Mouse (Mus musculus) C2C12 (cell line): ENCODE measurements around the gene Hcn2. TPM values are rescaled to one million over a fixed set of nuclear protein-coding genes. Genes with fewer than 3 reads are reported as not detected.

Experiments used
- H3K27me3 ChIP-seq: one replicate; pipeline ENCODE4 v1.6.1; 2011; ENCODE audit not compliant: control insufficient read depth, insufficient read depth, insufficient read length
- H3K36me3 ChIP-seq: one replicate; pipeline ENCODE4 v1.6.1; 2011; ENCODE audit not compliant: control insufficient read depth, insufficient read depth
- H3K4me3 ChIP-seq: one replicate; pipeline ENCODE4 v1.5.1; 2011; ENCODE audit warnings: mild to moderate bottlenecking, control low read depth; ENCODE audit not compliant: poor library complexity, insufficient read depth, severe bottlenecking
- H3K79me2 ChIP-seq: one replicate; pipeline ENCODE4 v1.6.1; 2011; ENCODE audit not compliant: control insufficient read depth, insufficient read depth
- H3K79me3 ChIP-seq: one replicate; pipeline ENCODE4 v1.6.1; 2011; ENCODE audit warnings: low read depth, control low read depth
- H3ac ChIP-seq: one replicate; pipeline ENCODE3; 2011; ENCODE audit warnings: low read depth; ENCODE audit not compliant: control insufficient read depth, insufficient read length
- CEBPB ChIP-seq: IDR thresholded peaks from one replicate; pipeline ENCODE4 v1.6.1; 2011; ENCODE audit warnings: low read depth, mild to moderate bottlenecking, control low read depth, moderate library complexity
- CTCF ChIP-seq: IDR thresholded peaks from one replicate; pipeline ENCODE4 v1.5.1; 2011; ENCODE audit not compliant: control insufficient read depth, insufficient read depth, insufficient read length
- FOSL1 ChIP-seq: IDR thresholded peaks from one replicate; pipeline ENCODE4 v1.8.0; 2011; ENCODE audit warnings: mild to moderate bottlenecking, low read length; ENCODE audit not compliant: poor library complexity, insufficient read depth, severe bottlenecking
- MAX ChIP-seq: IDR thresholded peaks from one replicate; pipeline ENCODE4 v1.6.1; 2011; ENCODE audit warnings: mild to moderate bottlenecking, control low read depth
- MYOD1 ChIP-seq: IDR thresholded peaks from one replicate; pipeline ENCODE4 v1.6.1; 2011; ENCODE audit warnings: low read depth; ENCODE audit not compliant: control insufficient read depth, insufficient read length
- MYOG ChIP-seq: IDR thresholded peaks from one replicate; pipeline ENCODE4 v1.6.1; 2011; ENCODE audit not compliant: control insufficient read depth, insufficient read length; ENCODE audit errors: extremely low read depth
- USF1 ChIP-seq: IDR thresholded peaks from one replicate; pipeline ENCODE4 v1.6.1; 2011; ENCODE audit warnings: low read depth, mild to moderate bottlenecking, control low read depth, moderate library complexity
- polyA plus RNA-seq: library from polyadenylated mRNA; unstranded; fragments of >200 nt; fragmentation: generic; extraction: Trizol; gene quantifications from one replicate; pipeline ENCODE4 v1.2.1, GENCODE M21; 2012; ENCODE audit warnings: missing spikeins

Hcn2 gene
- polyA plus RNA-seq, 1 experiment = 0.34 TPM

GRCm38 (mm10) chr10:79671396-79672087 lies 44.9 kb upstream of the Hcn2 start:
- no peak overlapping the region for H3ac ChIP-seq
- TF ChIP-seq MYOG (no peak), CTCF (no peak), FOSL1 (no peak)
- H3K4me3 ChIP-seq = no peak overlapping the region
- peaks cover under 1% of the 10 kb centered on the region for H3K27me3 ChIP-seq
- H3K79me2 ChIP-seq = peaks cover 23% of the 10 kb centered on the region
- H3K36me3 ChIP-seq = peaks cover 7% of the 10 kb centered on the region
- H3K79me3 ChIP-seq = peaks cover 14% of the 10 kb centered on the region

DNA sequence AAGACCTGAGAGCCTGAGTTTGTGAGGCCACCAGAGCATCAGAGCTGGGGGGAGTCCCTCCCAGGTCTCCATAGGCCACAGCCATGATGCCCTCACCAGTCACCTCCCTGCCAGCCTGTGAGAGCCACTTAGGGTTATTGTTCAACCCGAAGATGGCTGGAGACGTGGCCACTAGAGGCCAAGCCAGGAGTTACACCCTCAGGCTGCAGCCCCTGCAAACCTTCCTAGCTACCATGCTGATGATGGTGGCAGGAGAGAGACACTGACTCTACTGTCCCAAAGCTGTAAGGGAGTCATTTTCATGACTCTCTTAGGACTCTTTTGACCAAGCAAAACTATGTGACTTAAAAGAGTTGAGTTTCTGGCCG lies 44.4 kb upstream of the Hcn2 start:
- no peak for TF ChIP-seq CTCF
- TF ChIP-seq MYOD1 = no peak
- no peak for TF ChIP-seq CEBPB
- no peak for TF ChIP-seq MAX
- TF ChIP-seq MYOG = no peak
- TF ChIP-seq FOSL1 = no peak
- TF ChIP-seq USF1 = no peak
- no peak overlapping the region for H3K4me3 ChIP-seq
- no peaks in the 10 kb centered on the region for H3K27me3 ChIP-seq
- peaks cover 23% of the 10 kb centered on the region for H3K79me2 ChIP-seq
- H3ac ChIP-seq = no peak overlapping the region
- H3K79me3 ChIP-seq = peaks cover 14% of the 10 kb centered on the region
- H3K36me3 ChIP-seq = peaks cover 7% of the 10 kb centered on the region

DNA sequence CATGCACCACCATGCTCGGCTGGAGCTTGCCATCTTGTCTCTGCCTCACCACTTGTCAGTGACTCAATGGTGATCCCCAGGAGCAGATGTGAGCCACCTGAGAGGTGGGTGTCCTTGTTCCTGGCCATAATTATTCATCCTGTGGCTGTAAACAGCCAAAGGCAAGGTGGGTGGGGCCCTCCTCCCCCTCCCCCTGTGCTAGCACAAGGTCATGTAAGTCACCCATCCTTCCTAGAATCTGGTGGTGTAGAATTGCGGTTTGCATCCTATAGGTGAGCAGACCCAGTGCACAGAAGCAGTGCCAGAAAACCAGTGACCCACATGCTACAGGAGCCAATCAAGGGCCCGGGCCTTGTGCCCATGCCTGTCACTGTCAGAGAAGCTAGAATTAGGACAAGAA lies 43.4 kb upstream of the Hcn2 start:
- peaks cover 7% of the 10 kb centered on the region for H3K36me3 ChIP-seq
- H3K79me3 ChIP-seq = peaks cover 14% of the 10 kb centered on the region
- no peaks in the 10 kb centered on the region for H3K27me3 ChIP-seq
- no peak overlapping the region for H3ac ChIP-seq
- TF ChIP-seq USF1 = no peak
- no peak for TF ChIP-seq CEBPB
- no peak for TF ChIP-seq MYOG
- TF ChIP-seq CTCF = no peak
- TF ChIP-seq FOSL1 = no peak
- TF ChIP-seq MAX = no peak
- TF ChIP-seq MYOD1 = no peak
- H3K4me3 ChIP-seq = no peak overlapping the region
- H3K79me2 ChIP-seq = peaks cover 23% of the 10 kb centered on the region

DNA sequence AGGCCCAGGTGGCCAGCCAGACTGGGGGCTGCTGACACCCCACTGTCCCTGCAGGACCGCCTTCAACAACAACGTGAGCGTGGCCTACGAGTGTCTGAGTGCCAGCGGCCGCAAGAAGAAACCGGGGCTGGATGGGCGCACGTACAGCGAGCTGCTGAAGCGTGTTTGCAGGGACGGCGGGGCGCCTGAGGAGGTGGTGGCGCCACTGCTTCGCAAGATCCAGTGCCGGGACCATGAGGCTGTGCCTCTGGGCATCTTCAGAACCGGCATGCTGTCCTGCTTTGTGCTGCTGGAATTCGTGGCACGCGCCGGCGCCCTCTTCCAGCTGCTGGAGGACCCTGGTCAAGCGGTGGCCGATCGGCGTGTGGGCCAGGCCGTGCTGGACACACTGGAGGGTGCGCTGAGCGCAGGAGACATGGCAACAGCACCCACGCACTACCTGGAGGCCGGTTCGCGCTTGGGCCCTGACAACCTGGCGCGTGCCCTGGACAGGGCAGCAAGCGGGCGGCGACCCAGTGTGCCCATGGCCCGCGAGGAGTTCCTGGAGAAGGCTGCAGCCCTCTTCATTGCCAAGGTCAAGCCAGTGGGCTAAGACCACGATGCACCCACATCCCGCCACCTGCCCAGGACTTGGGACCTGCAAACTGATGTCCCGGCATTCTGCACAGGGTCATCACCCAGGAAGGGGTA lies 40.9 kb upstream of the Hcn2 start:
- TF ChIP-seq MAX = no peak
- no peak for TF ChIP-seq CEBPB
- TF ChIP-seq MYOG = no peak
- TF ChIP-seq FOSL1 = no peak
- H3K79me3 ChIP-seq = peaks cover 5% of the 10 kb centered on the region
- peaks cover 11% of the 10 kb centered on the region for H3K79me2 ChIP-seq
- H3ac ChIP-seq = no peak overlapping the region
- no peak overlapping the region for H3K4me3 ChIP-seq
- peaks cover 7% of the 10 kb centered on the region for H3K36me3 ChIP-seq
- H3K27me3 ChIP-seq = no peaks in the 10 kb centered on the region

DNA sequence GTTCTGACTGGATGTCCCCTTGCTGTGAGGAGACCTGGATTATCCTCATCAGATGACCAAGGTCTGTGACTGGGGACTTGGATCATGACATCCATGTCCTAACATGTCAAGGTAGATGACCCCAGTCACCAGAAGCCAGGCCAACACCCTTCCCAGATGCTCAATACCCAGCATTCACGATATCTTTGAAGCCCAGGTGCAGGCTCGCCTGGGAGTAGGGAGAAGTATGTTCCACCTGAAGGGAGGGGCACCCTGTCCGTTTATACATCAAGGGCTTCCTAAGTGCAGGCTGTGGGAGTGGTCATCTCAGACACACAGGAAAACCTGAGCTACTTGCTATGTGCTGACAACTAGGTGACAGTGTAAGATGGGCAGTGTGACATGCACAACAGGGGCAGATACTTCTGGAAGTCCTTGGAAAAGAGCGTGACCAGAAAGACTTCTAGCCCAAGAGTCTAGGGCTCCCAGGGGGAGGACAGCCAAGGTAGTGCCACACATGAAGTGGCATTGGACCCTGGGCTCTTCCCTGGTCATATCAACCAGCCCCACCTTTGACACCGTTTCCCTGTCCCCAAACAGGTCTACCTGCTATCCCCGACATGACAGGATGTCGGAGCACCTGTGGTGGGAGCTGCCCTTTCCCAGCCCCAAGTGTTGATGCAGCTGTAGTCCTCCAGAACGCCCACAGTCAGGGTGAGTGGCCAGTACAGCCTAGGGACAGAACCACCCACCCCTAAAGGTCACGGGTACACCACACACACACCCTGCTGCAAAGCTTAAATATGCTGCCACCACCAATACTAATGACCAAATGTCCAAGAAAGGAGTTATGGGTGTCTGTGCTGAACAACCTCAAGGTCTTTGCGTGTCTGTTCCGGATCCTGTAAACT lies 35.6 kb upstream of the Hcn2 start:
- Histone ChIP-seq H3K79me3 (peaks cover 35% of the 10 kb centered on the region), H3K4me3 (peak overlapping the region; percentile 42), H3K27me3 (no peaks in the 10 kb centered on the region), H3K79me2 (peaks cover 39% of the 10 kb centered on the region), H3K36me3 (peaks cover 27% of the 10 kb centered on the region), H3ac (peak overlapping the region; percentile 63)
- TF ChIP-seq USF1 (no peak), MYOG (no peak), CTCF (no peak), MAX (no peak), CEBPB (no peak), MYOD1 (no peak), FOSL1 (no peak)
